Mouse (Mus musculus) testis, adult 2 months (tissue): Measurements from ENCODE around the gene Tmprss11a.

Source experiments
- CTCF ChIP-seq: fragments of 200-500 bp; IDR thresholded peaks from 2 replicates; pipeline ENCODE4 v1.5.1; 2012; ENCODE audit warnings: low read depth, mild to moderate bottlenecking, inconsistent platforms, low read length, moderate library complexity; ENCODE audit not compliant: control insufficient read depth, insufficient read depth, insufficient replicate concordance
- POLR2A ChIP-seq: fragments of 200-500 bp; IDR thresholded peaks from 2 replicates; pipeline ENCODE4 v1.6.1; 2012; ENCODE audit warnings: low read depth, mild to moderate bottlenecking, inconsistent platforms, low read length, moderate library complexity; ENCODE audit not compliant: control insufficient read depth

GRCm38 (mm10) chr5:86493453-86493852 lies 24.7 kb upstream of the Tmprss11a start:
- TF ChIP-seq POLR2A (no peak), CTCF (no peak)
